22 mouse cellular contexts compared by ENCODE assay signal in genomic region chr6:119225731-119226130, GRCm38 (mm10). TPM values are rescaled to one million over a fixed set of nuclear protein-coding genes. Genes with fewer than 3 reads are reported as not detected.
"Had no signal": no experiment of that assay in that cellular context is flagged by ENCODE, and none has a peak within 500 bp of the region (broad histone marks: within the 10 kb centered on the region; RNA-seq: fewer than 3 reads in every experiment).

No protein-coding gene starts in this region.

- H3K9ac ChIP-seq: limb, embryonic 13.5 days; liver, embryonic 12.5 days; liver, embryonic 15.5 days; midbrain, embryonic 12.5 days had no signal

- ATAC-seq: liver, embryonic 12.5 days had no signal

- H3K27me3 ChIP-seq: limb, embryonic 13.5 days; liver, embryonic 12.5 days; liver, embryonic 15.5 days; midbrain, embryonic 12.5 days had no signal

- H3K9me3 ChIP-seq: limb, embryonic 10.5 days; limb, embryonic 13.5 days; liver, embryonic 12.5 days; liver, embryonic 15.5 days; midbrain, embryonic 12.5 days had no signal

- H3K27ac ChIP-seq: kidney, postnatal 0 days; limb, embryonic 10.5 days; limb, embryonic 13.5 days; liver, embryonic 12.5 days; liver, embryonic 15.5 days; midbrain, embryonic 12.5 days had no signal

- DNase-seq: kidney, adult 2 months; layer of hippocampus, adult 9-11 months; liver; lung, adult 18-20 months; lung, postnatal 14 days; right cerebral cortex, adult 18-20 months; right cerebral cortex, postnatal 25 days; thymus, adult 18-20 months; thymus, postnatal 36 days had no signal

- H3K4me2 ChIP-seq: limb, embryonic 13.5 days; liver, embryonic 12.5 days; liver, embryonic 15.5 days; midbrain, embryonic 12.5 days had no signal

- H3K4me1 ChIP-seq: limb, embryonic 10.5 days; liver, embryonic 15.5 days had no signal

- H3K4me3 ChIP-seq: layer of hippocampus, adult 2 months; limb, embryonic 10.5 days; limb, embryonic 13.5 days; liver, embryonic 12.5 days; liver, embryonic 15.5 days; midbrain, embryonic 12.5 days; myocyte had no signal

RNA-seq across cellular contexts. Expression of gene Cacna2d4, which starts 10.6 kb away (rescaled TPM):
- polyA plus RNA-seq: kidney, embryonic 14.5 days; kidney, postnatal 0 days; limb, embryonic 10.5 days; limb, embryonic 13.5 days; liver, embryonic 15.5 days; lung, embryonic 16.5 days; myocyte; stomach, embryonic 16.5 days had no signal

RNA-seq across cellular contexts. Expression of gene Cacna1c, which starts 29.5 kb away (rescaled TPM):
- total RNA-seq: megakaryocyte progenitor cell, adult 5-6 weeks; monocyte, adult 5-6 weeks had no signal
- polyA plus RNA-seq: myocyte had no signal
